Mouse (Mus musculus): ENCODE measurements at regions not wholly inside any gene's neighbourhood (a gene's known extent, or its start where the extent isn't known, plus 50 kb on each side); places are given as distances from the start of the nearest gene placed in this dataset.

DNA sequence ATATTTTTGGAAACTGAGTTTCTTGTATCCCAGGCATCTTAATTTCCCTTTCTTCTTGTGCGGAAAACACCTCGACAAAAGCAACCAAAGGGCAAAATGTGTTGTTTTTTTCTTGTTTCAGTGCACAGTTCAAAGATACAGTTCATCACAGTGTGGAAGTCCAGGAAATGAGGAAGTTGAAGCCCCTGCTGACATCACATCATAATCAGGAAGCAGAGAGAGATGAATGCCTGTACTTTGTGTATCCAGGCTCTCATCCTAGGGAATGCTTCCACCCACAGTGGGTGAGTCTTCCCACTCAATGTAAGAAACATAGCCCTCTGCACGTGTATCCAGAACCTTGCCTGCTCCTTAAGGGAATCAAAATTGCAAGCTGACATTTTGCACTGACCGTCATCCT is 128.1 kb downstream of the Plk2 start:
- ATAC-seq (ENCODE audit: insufficient number of reproducible peaks, low FRiP score, low TSS enrichment, low read depth) (no peak), DNase-seq (ENCODE audit: low spot score) (no peak)
- Histone ChIP-seq H3K9ac (ENCODE audit: low read length) (no peak overlapping the region), H3K9me3 (ENCODE audit: control insufficient read depth, low read length) (no peaks in the 10 kb centered on the region), H3K4me3 (ENCODE audit: low read depth, low read length) (no peak overlapping the region), H3K4me1 (ENCODE audit: control insufficient read depth, insufficient read depth, low read length) (no peaks in the 10 kb centered on the region), H3K27ac (replicated peaks; ENCODE audit: low read depth, low read length) (no peak overlapping the region), H3K27me3 (ENCODE audit: control insufficient read depth, insufficient read depth, low read length) (no peaks in the 10 kb centered on the region), H3K36me3 (ENCODE audit: control insufficient read depth, insufficient read depth, low read length) (no peaks in the 10 kb centered on the region), H3K4me2 (ENCODE audit: low read depth, severe bottlenecking) (no peak overlapping the region)
- 89% methylated on average over 4 of the region's 4 CpGs for WGBS

DNA sequence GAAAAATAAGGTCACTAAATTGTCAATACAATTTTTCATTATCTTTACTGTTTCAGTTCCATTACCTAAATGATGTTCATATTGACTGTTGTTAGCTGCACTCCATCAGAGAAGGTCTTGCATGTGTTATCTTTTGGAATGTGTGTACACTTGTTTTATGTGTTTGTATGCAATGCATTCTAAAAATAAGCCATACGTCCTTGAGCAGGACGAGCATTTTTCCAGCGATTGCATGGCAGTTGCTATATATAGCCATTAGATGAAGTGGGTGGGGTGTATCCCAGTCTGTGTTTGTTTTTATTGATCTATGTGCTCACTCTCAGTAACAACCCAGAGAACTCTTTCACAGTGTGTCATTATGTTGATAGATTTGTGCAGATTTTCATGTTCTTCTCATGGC is 132.8 kb downstream of the Plk2 start:
- Histone ChIP-seq H3K9ac (ENCODE audit: low read length) (no peak overlapping the region), H3K36me3 (ENCODE audit: control insufficient read depth, insufficient read depth, low read length) (no peaks in the 10 kb centered on the region), H3K9me3 (ENCODE audit: control insufficient read depth, low read length) (no peaks in the 10 kb centered on the region), H3K27ac (replicated peaks; ENCODE audit: low read depth, low read length) (no peak overlapping the region), H3K4me1 (ENCODE audit: control insufficient read depth, insufficient read depth, low read length) (no peaks in the 10 kb centered on the region), H3K4me3 (ENCODE audit: low read depth, low read length) (no peak overlapping the region), H3K27me3 (ENCODE audit: control insufficient read depth, insufficient read depth, low read length) (no peaks in the 10 kb centered on the region), H3K4me2 (ENCODE audit: low read depth, severe bottlenecking) (no peak overlapping the region)
- DNase-seq (ENCODE audit: low spot score) (no peak), ATAC-seq (ENCODE audit: insufficient number of reproducible peaks, low FRiP score, low TSS enrichment, low read depth) (no peak)
- WGBS = 90% methylated on average over 3 of the region's 3 CpGs

DNA sequence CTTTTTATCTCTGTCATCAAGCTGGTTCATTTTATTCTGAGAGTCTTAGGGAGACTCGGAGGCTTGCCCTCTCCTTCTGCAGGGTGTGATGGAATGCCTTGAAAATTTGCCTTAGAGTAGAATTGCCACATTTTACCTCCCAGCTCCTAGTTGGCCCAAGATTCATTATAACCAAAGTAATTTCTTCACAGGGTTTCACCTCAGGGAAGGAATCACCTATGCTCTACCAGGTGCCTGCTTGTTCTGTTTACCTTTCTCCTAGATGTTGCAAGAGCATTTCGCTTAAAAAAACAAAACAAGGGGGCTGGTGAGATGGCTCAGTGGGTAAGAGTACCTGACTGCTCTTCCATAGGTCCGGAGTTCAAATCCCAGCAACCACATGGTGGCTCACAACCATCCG is 134.8 kb downstream of the Plk2 start:
- Histone ChIP-seq H3K27me3 (ENCODE audit: control insufficient read depth, insufficient read depth, low read length) (no peaks in the 10 kb centered on the region), H3K4me1 (ENCODE audit: control insufficient read depth, insufficient read depth, low read length) (no peaks in the 10 kb centered on the region), H3K36me3 (ENCODE audit: control insufficient read depth, insufficient read depth, low read length) (no peaks in the 10 kb centered on the region), H3K9me3 (ENCODE audit: control insufficient read depth, low read length) (no peaks in the 10 kb centered on the region), H3K4me2 (ENCODE audit: low read depth, severe bottlenecking) (no peak overlapping the region), H3K4me3 (ENCODE audit: low read depth, low read length) (no peak overlapping the region), H3K27ac (replicated peaks; ENCODE audit: low read depth, low read length) (no peak overlapping the region), H3K9ac (ENCODE audit: low read length) (no peak overlapping the region)
- no peak for DNase-seq (ENCODE audit: low spot score)
- WGBS = 97% methylated on average over 4 of the region's 4 CpGs
- ATAC-seq (ENCODE audit: insufficient number of reproducible peaks, low FRiP score, low TSS enrichment, low read depth) = no peak

DNA sequence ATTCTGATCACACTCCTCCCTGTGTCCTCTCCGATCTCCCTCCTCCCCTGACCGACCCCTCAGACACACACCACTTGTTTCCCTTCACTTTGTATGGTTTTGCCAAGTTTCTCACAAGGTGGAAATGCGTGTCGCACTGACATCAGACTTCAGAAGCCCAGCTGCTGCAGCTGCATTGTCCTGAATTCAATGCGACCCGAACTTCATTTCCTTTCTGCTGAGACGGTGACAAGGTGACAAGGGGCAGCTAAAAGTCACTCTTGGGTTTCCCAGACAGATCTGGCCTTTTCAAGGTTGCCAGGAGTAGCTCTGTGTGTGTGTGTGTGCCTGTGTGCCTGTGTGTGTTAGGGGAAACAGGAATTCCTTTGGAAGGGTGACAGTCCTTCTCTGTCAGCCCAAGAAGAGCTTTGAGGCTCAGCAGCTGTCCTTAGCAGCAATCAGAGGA is 139.5 kb downstream of the Plk2 start:
- Histone ChIP-seq H3K36me3 (ENCODE audit: control insufficient read depth, insufficient read depth, low read length) (no peaks in the 10 kb centered on the region), H3K27me3 (ENCODE audit: control insufficient read depth, insufficient read depth, low read length) (no peaks in the 10 kb centered on the region), H3K9ac (ENCODE audit: low read length) (no peak overlapping the region), H3K4me2 (ENCODE audit: low read depth, severe bottlenecking) (no peak overlapping the region), H3K4me3 (ENCODE audit: low read depth, low read length) (no peak overlapping the region), H3K4me1 (ENCODE audit: control insufficient read depth, insufficient read depth, low read length) (no peaks in the 10 kb centered on the region), H3K9me3 (ENCODE audit: control insufficient read depth, low read length) (no peaks in the 10 kb centered on the region), H3K27ac (replicated peaks; ENCODE audit: low read depth, low read length) (no peak overlapping the region)
- 39% methylated on average over 7 of the region's 7 CpGs for WGBS
- DNase-seq (ENCODE audit: low spot score) (no peak), ATAC-seq (ENCODE audit: insufficient number of reproducible peaks, low FRiP score, low TSS enrichment, low read depth) (no peak)

DNA sequence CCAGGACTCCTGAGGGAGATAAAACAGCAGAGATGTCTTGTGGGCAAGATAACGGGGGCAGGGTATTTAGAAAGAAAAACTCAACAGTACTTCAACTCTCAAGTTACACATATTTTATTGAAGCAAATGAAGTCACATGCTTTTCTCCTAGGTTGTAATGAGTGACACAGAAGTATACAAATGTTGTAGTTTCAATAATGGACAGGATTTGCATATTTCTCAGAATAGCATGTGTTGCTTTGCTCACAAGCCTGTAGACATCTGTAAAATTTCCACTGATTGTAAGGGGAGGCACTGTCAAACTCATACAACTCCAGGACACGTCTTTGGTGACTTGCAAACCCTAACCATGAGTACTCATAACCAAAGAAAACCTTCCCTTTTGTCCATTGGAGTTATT is 140.9 kb downstream of the Plk2 start:
- DNase-seq (ENCODE audit: low spot score) (no peak), ATAC-seq (ENCODE audit: insufficient number of reproducible peaks, low FRiP score, low TSS enrichment, low read depth) (no peak)
- WGBS = 77% methylated on average over 2 of the region's 2 CpGs
- Histone ChIP-seq H3K4me2 (ENCODE audit: low read depth, severe bottlenecking) (no peak overlapping the region), H3K4me3 (ENCODE audit: low read depth, low read length) (no peak overlapping the region), H3K27me3 (ENCODE audit: control insufficient read depth, insufficient read depth, low read length) (no peaks in the 10 kb centered on the region), H3K27ac (replicated peaks; ENCODE audit: low read depth, low read length) (no peak overlapping the region), H3K9me3 (ENCODE audit: control insufficient read depth, low read length) (no peaks in the 10 kb centered on the region), H3K4me1 (ENCODE audit: control insufficient read depth, insufficient read depth, low read length) (no peaks in the 10 kb centered on the region), H3K36me3 (ENCODE audit: control insufficient read depth, insufficient read depth, low read length) (no peaks in the 10 kb centered on the region), H3K9ac (ENCODE audit: low read length) (no peak overlapping the region)

DNA sequence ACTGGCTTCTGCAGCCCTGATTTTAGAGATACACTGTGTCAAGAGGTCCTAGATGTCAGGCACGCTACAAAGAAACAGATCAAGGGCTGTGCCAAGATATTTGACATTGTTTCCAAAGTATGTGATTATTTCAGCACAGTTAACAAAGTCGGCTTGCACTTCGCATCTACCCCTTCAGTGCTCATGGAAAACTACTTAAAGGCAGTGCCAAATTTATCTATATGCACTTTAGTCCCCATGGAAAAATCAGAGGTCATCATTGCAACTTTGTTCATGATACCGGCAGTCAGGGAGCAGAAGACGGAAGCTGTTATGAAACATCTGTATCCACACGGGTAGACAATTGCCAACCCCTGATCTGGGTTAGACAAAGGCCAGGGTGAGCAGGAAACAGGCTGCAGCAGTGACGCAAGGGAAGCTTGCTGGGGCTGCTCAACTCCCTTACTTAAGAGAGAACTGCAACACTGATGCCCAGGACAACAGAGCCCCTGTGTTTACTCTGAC is 143.2 kb downstream of the Plk2 start:
- H3K9me3 ChIP-seq (ENCODE audit: control insufficient read depth, low read length) = no peaks in the 10 kb centered on the region
- no peak for DNase-seq (ENCODE audit: low spot score)
- H3K4me3 ChIP-seq (ENCODE audit: low read depth, low read length) = no peak overlapping the region
- no peak for ATAC-seq (ENCODE audit: insufficient number of reproducible peaks, low FRiP score, low TSS enrichment, low read depth)
- H3K9ac ChIP-seq (ENCODE audit: low read length) = no peak overlapping the region
- no peaks in the 10 kb centered on the region for H3K27me3 ChIP-seq (ENCODE audit: control insufficient read depth, insufficient read depth, low read length)
- no peak overlapping the region for H3K4me2 ChIP-seq (ENCODE audit: low read depth, severe bottlenecking)
- H3K27ac ChIP-seq (replicated peaks; ENCODE audit: low read depth, low read length) = no peak overlapping the region
- H3K36me3 ChIP-seq (ENCODE audit: control insufficient read depth, insufficient read depth, low read length) = no peaks in the 10 kb centered on the region
- H3K4me1 ChIP-seq (ENCODE audit: control insufficient read depth, insufficient read depth, low read length) = no peaks in the 10 kb centered on the region
- 77% methylated on average over 7 of the region's 7 CpGs for WGBS

DNA sequence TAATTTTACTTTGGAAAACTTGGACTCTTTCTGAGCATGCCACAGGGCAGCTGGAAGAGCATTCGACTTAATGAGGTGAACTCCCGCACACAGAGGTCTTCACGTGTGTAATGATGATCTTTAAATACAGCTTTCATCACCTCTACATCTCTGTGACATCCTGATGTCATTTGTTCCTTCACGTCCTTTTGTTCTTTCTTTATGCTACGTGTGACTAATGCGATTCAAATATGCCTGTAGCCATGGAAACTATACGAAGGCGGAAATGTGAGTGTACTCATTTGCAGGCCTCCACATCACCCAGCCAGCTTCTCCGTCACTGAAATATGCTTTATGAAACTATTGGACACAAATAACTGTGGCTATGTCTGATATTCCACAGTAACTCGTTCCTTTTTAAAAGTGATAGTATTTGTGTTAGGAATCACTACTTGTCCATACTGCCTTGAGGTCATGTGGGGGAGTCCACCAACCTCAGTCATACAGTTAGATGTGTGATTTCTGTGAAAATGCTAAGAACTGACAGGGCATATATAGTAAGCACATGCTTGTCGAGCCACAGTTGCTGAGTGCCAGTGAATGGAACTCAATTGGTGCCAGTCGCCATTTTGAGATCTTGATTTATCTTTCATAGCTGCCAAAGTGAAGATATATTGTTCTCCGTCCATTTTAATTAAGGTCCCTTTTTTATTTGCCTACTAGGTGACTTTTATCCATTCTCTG is 145.9 kb downstream of the Plk2 start:
- H3K27ac ChIP-seq (replicated peaks; ENCODE audit: low read depth, low read length) = no peak overlapping the region
- no peak overlapping the region for H3K9ac ChIP-seq (ENCODE audit: low read length)
- no peaks in the 10 kb centered on the region for H3K36me3 ChIP-seq (ENCODE audit: control insufficient read depth, insufficient read depth, low read length)
- no peaks in the 10 kb centered on the region for H3K27me3 ChIP-seq (ENCODE audit: control insufficient read depth, insufficient read depth, low read length)
- no peak overlapping the region for H3K4me3 ChIP-seq (ENCODE audit: low read depth, low read length)
- no peak overlapping the region for H3K4me2 ChIP-seq (ENCODE audit: low read depth, severe bottlenecking)
- WGBS = 84% methylated on average over 13 of the region's 13 CpGs
- DNase-seq (ENCODE audit: low spot score) (no peak), ATAC-seq (ENCODE audit: insufficient number of reproducible peaks, low FRiP score, low TSS enrichment, low read depth) (no peak)
- no peaks in the 10 kb centered on the region for H3K4me1 ChIP-seq (ENCODE audit: control insufficient read depth, insufficient read depth, low read length)
- H3K9me3 ChIP-seq (ENCODE audit: control insufficient read depth, low read length) = no peaks in the 10 kb centered on the region

DNA sequence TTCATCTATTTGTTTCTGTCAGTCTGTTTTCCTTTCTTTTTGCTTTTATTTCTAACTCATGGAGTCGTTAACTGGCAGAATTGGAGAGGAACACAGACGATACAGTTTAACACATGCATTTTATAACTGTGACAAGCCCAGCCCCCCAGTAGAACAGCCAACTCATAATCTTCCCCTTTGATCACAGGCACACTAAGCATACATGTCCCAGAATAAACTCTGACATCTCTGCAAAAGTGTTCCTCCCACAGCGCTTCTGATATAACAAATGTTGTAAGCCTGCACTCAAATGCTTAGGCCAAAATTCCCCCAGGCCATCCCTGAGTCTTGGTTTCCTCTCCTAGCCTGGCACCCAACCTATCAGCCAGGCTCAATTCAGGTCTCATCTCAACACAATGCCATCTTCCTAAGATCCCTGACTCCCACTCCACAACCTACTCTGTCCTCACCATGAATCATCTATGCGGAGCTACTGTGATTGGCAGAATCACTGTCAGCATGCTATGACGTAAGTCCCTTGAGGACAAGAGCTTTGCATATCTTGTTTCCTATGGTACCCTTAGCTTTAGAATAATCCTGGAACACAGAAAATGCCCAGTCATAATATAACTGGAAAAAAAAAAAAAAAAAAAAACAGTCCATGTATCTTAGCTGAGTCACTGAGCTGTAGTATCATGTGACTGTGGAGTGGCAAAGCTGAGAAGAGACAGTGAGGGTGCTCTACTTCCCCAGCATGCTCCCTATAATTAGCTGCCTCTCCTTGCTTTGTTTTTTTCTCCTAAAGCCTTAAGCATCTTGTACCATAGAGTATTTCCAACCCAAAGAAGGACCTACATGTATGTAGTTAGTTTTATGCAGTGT is 146.7 kb downstream of the Plk2 start:
- no peaks in the 10 kb centered on the region for H3K9me3 ChIP-seq (ENCODE audit: control insufficient read depth, low read length)
- DNase-seq (ENCODE audit: low spot score) (no peak), ATAC-seq (ENCODE audit: insufficient number of reproducible peaks, low FRiP score, low TSS enrichment, low read depth) (no peak)
- no peak overlapping the region for H3K4me2 ChIP-seq (ENCODE audit: low read depth, severe bottlenecking)
- no peak overlapping the region for H3K27ac ChIP-seq (replicated peaks; ENCODE audit: low read depth, low read length)
- H3K9ac ChIP-seq (ENCODE audit: low read length) = no peak overlapping the region
- H3K4me1 ChIP-seq (ENCODE audit: control insufficient read depth, insufficient read depth, low read length) = no peaks in the 10 kb centered on the region
- H3K4me3 ChIP-seq (ENCODE audit: low read depth, low read length) = no peak overlapping the region
- WGBS = 82% methylated on average over 5 of the region's 5 CpGs
- H3K36me3 ChIP-seq (ENCODE audit: control insufficient read depth, insufficient read depth, low read length) = no peaks in the 10 kb centered on the region
- H3K27me3 ChIP-seq (ENCODE audit: control insufficient read depth, insufficient read depth, low read length) = no peaks in the 10 kb centered on the region
